8 mouse cellular contexts compared by ENCODE assay signal in genomic region chr4:136202509-136202908, GRCm38 (mm10). TPM values are rescaled to one million over a fixed set of nuclear protein-coding genes. Genes with fewer than 3 reads are reported as not detected.
DNase-seq lines count a peak whose midpoint lies in the region; ATAC-seq and TF ChIP-seq lines count a peak whose summit lies in the region.

No protein-coding gene starts in this region.

- WGBS in kidney, embryonic 15.5 days = 7% methylated on average over 9 of the region's 9 CpGs
- 6% methylated on average over 9 of the region's 9 CpGs for WGBS in limb, embryonic 14.5 days

- no peaks in the 10 kb centered on the region for H3K9me3 ChIP-seq in kidney, embryonic 15.5 days (replicated peaks)
- H3K9me3 ChIP-seq in ES-Bruce4 (replicated peaks; ENCODE audit: control insufficient read depth, insufficient read depth, low read length, poor library complexity, severe bottlenecking) = no peaks in the 10 kb centered on the region
- H3K9me3 ChIP-seq in limb, embryonic 14.5 days (ENCODE audit: control insufficient read depth, low read length) = no peaks in the 10 kb centered on the region

- peaks cover 20% of the 10 kb centered on the region for H3K4me1 ChIP-seq in kidney, embryonic 15.5 days
- H3K4me1 ChIP-seq in ES-Bruce4 (ENCODE audit: control insufficient read depth, insufficient read depth, low read length) = peaks cover 2% of the 10 kb centered on the region
- H3K4me1 ChIP-seq in limb, embryonic 14.5 days (ENCODE audit: control insufficient read depth, insufficient read depth, low read length) = peaks cover 14% of the 10 kb centered on the region

- no peak for ATAC-seq in kidney, embryonic 15.5 days (replicated peaks; ENCODE audit: low FRiP score)
- ATAC-seq in granulocyte monocyte progenitor cell, adult 5-6 weeks (replicated peaks; ENCODE audit: poor library complexity, severe bottlenecking) = peak; percentile 31; the same call in 1 of the 2 replicates
- peak; percentile 52 for ATAC-seq in limb, embryonic 14.5 days (ENCODE audit: low FRiP score, low read depth)
- ATAC-seq in erythroblast, adult 5-6 weeks (replicated peaks; ENCODE audit: low FRiP score, poor library complexity, severe bottlenecking) = no peak

- no peak overlapping the region for H3K9ac ChIP-seq in kidney, embryonic 15.5 days
- H3K9ac ChIP-seq in ES-Bruce4 (ENCODE audit: low read depth, poor library complexity, severe bottlenecking) = no peak overlapping the region
- H3K9ac ChIP-seq in limb, embryonic 14.5 days (ENCODE audit: low read depth, low read length, severe bottlenecking) = no peak overlapping the region

- no peak for TF ChIP-seq EP300 in ES-Bruce4 (IDR thresholded peaks at IDR 0.05; ENCODE audit: insufficient read depth, low read depth, low read length)

- no peak overlapping the region for H3K27ac ChIP-seq in kidney, embryonic 15.5 days
- H3K27ac ChIP-seq in ES-Bruce4 (ENCODE audit: insufficient read depth, low read length) = no peak overlapping the region
- no peak overlapping the region for H3K27ac ChIP-seq in limb, embryonic 14.5 days (replicated peaks; ENCODE audit: low read depth, low read length)

- H3K4me2 ChIP-seq in kidney, embryonic 15.5 days = no peak overlapping the region
- H3K4me2 ChIP-seq in limb, embryonic 14.5 days (replicated peaks; ENCODE audit: low read depth, low read length, severe bottlenecking) = no peak overlapping the region

- no peak overlapping the region for H3K4me3 ChIP-seq in kidney, embryonic 15.5 days (replicated peaks)
- H3K4me3 ChIP-seq in ES-Bruce4 (ENCODE audit: low read depth, low read length) = no peak overlapping the region
- no peak overlapping the region for H3K4me3 ChIP-seq in limb, embryonic 14.5 days (replicated peaks; ENCODE audit: low read length)

- TF ChIP-seq CTCF in ES-Bruce4 (IDR thresholded peaks at IDR 0.05; ENCODE audit: low read depth, low read length) = peak; percentile 97

- 0 out of 2 replicates have a peak, but pooled peaks cover 3% of the 10 kb centered on the region for H3K27me3 ChIP-seq in kidney, embryonic 15.5 days
- H3K27me3 ChIP-seq in ES-Bruce4 (ENCODE audit: control insufficient read depth, insufficient read depth, low read length, poor library complexity, severe bottlenecking) = no peaks in the 10 kb centered on the region
- H3K27me3 ChIP-seq in limb, embryonic 14.5 days (ENCODE audit: control insufficient read depth, insufficient read depth, low read length) = no peaks in the 10 kb centered on the region

- DNase-seq in kidney, adult 18-20 months = peak; percentile 74
- peak; percentile 85 for DNase-seq in adrenal gland, postnatal 14 days
- peak; percentile 91 for DNase-seq in limb, embryonic 14.5 days (ENCODE audit: low spot score)
- DNase-seq in retina, postnatal 7 days (ENCODE audit: low read depth, low spot score) = peak; percentile 62

- no peak for TF ChIP-seq POLR2A in ES-Bruce4 (IDR thresholded peaks at IDR 0.05; ENCODE audit: insufficient read depth, low read length)
- no peak for TF ChIP-seq POLR2A in limb, embryonic 14.5 days (IDR thresholded peaks at IDR 0.05; ENCODE audit: borderline replicate concordance, extremely low read depth, insufficient read depth, insufficient read length)

- no peaks in the 10 kb centered on the region for H3K36me3 ChIP-seq in kidney, embryonic 15.5 days
- H3K36me3 ChIP-seq in ES-Bruce4 (ENCODE audit: control insufficient read depth, insufficient read depth, low read length, poor library complexity, severe bottlenecking) = no peaks in the 10 kb centered on the region
- H3K36me3 ChIP-seq in limb, embryonic 14.5 days (ENCODE audit: control insufficient read depth, insufficient read depth, low read length) = no peaks in the 10 kb centered on the region

RNA-seq across cellular contexts. Expression of gene Asap3, which starts 3.7 kb away (rescaled TPM):
- 4.5 and 6.0 TPM in 2 replicates for polyA plus RNA-seq in kidney, embryonic 15.5 days (2015; fragmentation: Nextera tagmentation; extraction: Ambion mirVana)
- polyA plus RNA-seq in ES-Bruce4 (2011; ENCODE audit: insufficient read depth, insufficient read length, low read depth, missing spikeins) = 7.2 and 9.3 TPM in 2 replicates
- total RNA-seq in adrenal gland, postnatal 14 days (2021) = 3.4 and 3.8 TPM in 2 replicates
- not detected in 2 replicates for total RNA-seq in granulocyte monocyte progenitor cell, adult 5-6 weeks (2014; fragmentation: Nextera tagmentation)
- not detected in 2 replicates for total RNA-seq in granulocyte monocyte progenitor cell, adult 5-6 weeks (2017)
- polyA plus RNA-seq in limb, embryonic 14.5 days (2012; rRNA removed) = 22.9 and 26.6 TPM in 2 replicates
- polyA plus RNA-seq in limb, embryonic 14.5 days (2014; fragmentation: Nextera tagmentation; extraction: Ambion mirVana) = 12.0 and 14.6 TPM in 2 replicates
- 0.19 TPM in 1 of 2 replicates, not detected in the other for total RNA-seq in erythroblast, adult 5-6 weeks (2015; ENCODE audit: low replicate concordance)
- 0.43 TPM in 1 of 2 replicates, not detected in the other for total RNA-seq in erythroblast, adult 5-6 weeks (2017; ENCODE audit: low replicate concordance)

RNA-seq across cellular contexts. Expression of gene E2f2, which starts 30.3 kb away (rescaled TPM):
- 9.7 and 10.5 TPM in 2 replicates for polyA plus RNA-seq in kidney, embryonic 15.5 days (2015; fragmentation: Nextera tagmentation; extraction: Ambion mirVana)
- 3.1 and 6.3 TPM in 2 replicates for polyA plus RNA-seq in ES-Bruce4 (2011; ENCODE audit: insufficient read depth, insufficient read length, low read depth, missing spikeins)
- total RNA-seq in adrenal gland, postnatal 14 days (2021) = 12.0 and 13.6 TPM in 2 replicates
- 2.9 and 9.4 TPM in 2 replicates for total RNA-seq in granulocyte monocyte progenitor cell, adult 5-6 weeks (2014; fragmentation: Nextera tagmentation)
- total RNA-seq in granulocyte monocyte progenitor cell, adult 5-6 weeks (2017) = 3.7 and 4.3 TPM in 2 replicates
- polyA plus RNA-seq in limb, embryonic 14.5 days (2012; rRNA removed) = 8.9 and 9.4 TPM in 2 replicates
- polyA plus RNA-seq in limb, embryonic 14.5 days (2014; fragmentation: Nextera tagmentation; extraction: Ambion mirVana) = 5.9 and 6.8 TPM in 2 replicates
- total RNA-seq in erythroblast, adult 5-6 weeks (2015; ENCODE audit: low replicate concordance) = 226 and 246 TPM in 2 replicates
- 344 and 364 TPM in 2 replicates for total RNA-seq in erythroblast, adult 5-6 weeks (2017; ENCODE audit: low replicate concordance)

RNA-seq across cellular contexts. Expression of gene Tcea3, which starts 45.0 kb away (rescaled TPM):
- 10.9 and 12.5 TPM in 2 replicates for polyA plus RNA-seq in kidney, embryonic 15.5 days (2015; fragmentation: Nextera tagmentation; extraction: Ambion mirVana)
- 57.1 and 57.8 TPM in 2 replicates for polyA plus RNA-seq in ES-Bruce4 (2011; ENCODE audit: insufficient read depth, insufficient read length, low read depth, missing spikeins)
- 3.3 and 6.3 TPM in 2 replicates for total RNA-seq in adrenal gland, postnatal 14 days (2021)
- not detected in 2 replicates for total RNA-seq in granulocyte monocyte progenitor cell, adult 5-6 weeks (2014; fragmentation: Nextera tagmentation)
- not detected in 2 replicates for total RNA-seq in granulocyte monocyte progenitor cell, adult 5-6 weeks (2017)
- polyA plus RNA-seq in limb, embryonic 14.5 days (2012; rRNA removed) = 4.7 and 8.0 TPM in 2 replicates
- 17.4 and 20.6 TPM in 2 replicates for polyA plus RNA-seq in limb, embryonic 14.5 days (2014; fragmentation: Nextera tagmentation; extraction: Ambion mirVana)
- not detected in 2 replicates for total RNA-seq in erythroblast, adult 5-6 weeks (2015; ENCODE audit: low replicate concordance)
- not detected in 2 replicates for total RNA-seq in erythroblast, adult 5-6 weeks (2017; ENCODE audit: low replicate concordance)

RNA-seq across cellular contexts. Expression of gene Id3, which starts 59.2 kb away (rescaled TPM):
- 862 and 905 TPM in 2 replicates for polyA plus RNA-seq in kidney, embryonic 15.5 days (2015; fragmentation: Nextera tagmentation; extraction: Ambion mirVana)
- polyA plus RNA-seq in ES-Bruce4 (2011; ENCODE audit: insufficient read depth, insufficient read length, low read depth, missing spikeins) = 9.6 and 11.0 TPM in 2 replicates
- total RNA-seq in adrenal gland, postnatal 14 days (2021) = 91.3 and 98.0 TPM in 2 replicates
- not detected in 2 replicates for total RNA-seq in granulocyte monocyte progenitor cell, adult 5-6 weeks (2014; fragmentation: Nextera tagmentation)
- total RNA-seq in granulocyte monocyte progenitor cell, adult 5-6 weeks (2017) = not detected in 2 replicates
- 417 and 561 TPM in 2 replicates for polyA plus RNA-seq in limb, embryonic 14.5 days (2012; rRNA removed)
- polyA plus RNA-seq in limb, embryonic 14.5 days (2014; fragmentation: Nextera tagmentation; extraction: Ambion mirVana) = 500 and 565 TPM in 2 replicates
- not detected in 2 replicates for total RNA-seq in erythroblast, adult 5-6 weeks (2015; ENCODE audit: low replicate concordance)
- total RNA-seq in erythroblast, adult 5-6 weeks (2017; ENCODE audit: low replicate concordance) = not detected in 2 replicates

Comparison
In these comparisons a context has a peak if more than half of its experiments do, and no peak if none do; other contexts are left out.
1. ATAC-seq: peak in granulocyte monocyte progenitor cell, adult 5-6 weeks (single experiment) and limb, embryonic 14.5 days (single experiment); none in kidney, embryonic 15.5 days (single experiment) and erythroblast, adult 5-6 weeks (single experiment).
2. RNA of gene E2f2, which starts 30.3 kb away (total RNA-seq): 226 to 364 TPM in erythroblast, adult 5-6 weeks; 12.0 to 13.6 TPM in adrenal gland, postnatal 14 days and 2.9 to 9.4 TPM in granulocyte monocyte progenitor cell, adult 5-6 weeks; every median in the first group is over 10 times any median in the second.
3. Peak in every context shown above with its lines, with median percentiles within 50 percentile points of each other: DNase-seq.